Mouse (Mus musculus): ENCODE measurements around the gene Itgb7.
"Not testable (repeated sequence)": the region's sequence is repeated elsewhere in the genome, so short reads cannot be mapped to it uniquely, and the experiment has no call there.

Itgb7 gene

DNA sequence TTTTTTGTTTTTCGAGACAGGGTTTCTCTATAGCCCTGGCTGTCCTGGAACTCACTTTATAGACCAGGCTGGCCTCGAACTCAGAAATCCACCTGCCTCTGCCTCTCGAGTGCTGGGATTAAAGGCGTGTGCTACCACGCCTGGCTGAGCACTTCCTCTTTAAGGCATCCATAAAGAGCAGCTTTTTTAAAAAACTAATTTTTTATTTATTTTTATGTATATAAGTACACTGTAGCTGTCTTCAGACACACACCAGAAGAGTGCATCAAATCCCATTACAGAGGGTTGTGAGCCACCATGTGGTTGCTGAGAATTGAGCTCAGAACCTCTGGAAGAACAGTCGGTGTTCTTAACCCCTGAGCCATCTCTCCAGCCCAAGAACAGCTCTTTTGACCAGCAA, 6.1 kb downstream of the Itgb7 start:
- not testable (repeated sequence) for DNase-seq (ENCODE audit: low spot score)

DNA sequence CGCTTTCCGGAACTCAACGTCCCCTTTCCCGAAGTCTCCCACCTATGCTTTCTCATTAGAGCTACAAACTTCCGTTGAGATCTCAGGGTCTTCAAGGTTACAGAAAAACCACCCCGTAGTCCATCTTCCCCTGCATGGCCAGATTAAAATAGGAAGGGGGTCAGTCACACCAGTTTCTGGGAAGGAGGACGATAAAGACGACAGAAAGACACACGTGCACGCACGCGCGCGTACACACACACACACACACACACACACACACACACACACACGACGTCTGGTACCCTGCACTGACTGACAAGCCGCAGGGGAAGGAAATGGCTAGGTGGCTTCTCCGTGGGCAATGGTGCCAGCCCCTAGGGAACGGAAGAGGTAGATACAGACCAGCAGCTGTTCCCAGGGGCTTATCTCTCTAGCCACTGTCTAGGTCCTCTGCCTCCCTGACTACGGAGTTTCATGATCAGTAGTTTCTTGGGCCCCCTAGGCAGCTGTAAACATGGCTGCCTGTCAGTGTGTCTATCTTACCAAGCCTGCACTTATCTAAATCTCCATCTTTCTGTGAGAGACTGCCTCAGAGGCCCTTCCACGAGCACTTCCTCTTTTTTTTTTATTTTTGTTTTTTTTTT, 6.6 kb downstream of the Itgb7 start:
- DNase-seq (ENCODE audit: low spot score), result no peak

- peak; percentile 68 for DNase-seq (ENCODE audit: low spot score)
These were observed 7.4 kb downstream of the Itgb7 start for GRCm38 (mm10) chr15:102224186-102224991.

- no peak for DNase-seq (ENCODE audit: low spot score)
These were observed 9.4 kb downstream of the Itgb7 start for GRCm38 (mm10) chr15:102222386-102222785.

GRCm38 (mm10) chr15:102217325-102217724, 14.4 kb downstream of the Itgb7 start:
- DNase-seq (ENCODE audit: low spot score), result no peak

- DNase-seq (ENCODE audit: low spot score), result no peak
These were observed 15.1 kb downstream of the Itgb7 start for GRCm38 (mm10) chr15:102216459-102217228.

DNA sequence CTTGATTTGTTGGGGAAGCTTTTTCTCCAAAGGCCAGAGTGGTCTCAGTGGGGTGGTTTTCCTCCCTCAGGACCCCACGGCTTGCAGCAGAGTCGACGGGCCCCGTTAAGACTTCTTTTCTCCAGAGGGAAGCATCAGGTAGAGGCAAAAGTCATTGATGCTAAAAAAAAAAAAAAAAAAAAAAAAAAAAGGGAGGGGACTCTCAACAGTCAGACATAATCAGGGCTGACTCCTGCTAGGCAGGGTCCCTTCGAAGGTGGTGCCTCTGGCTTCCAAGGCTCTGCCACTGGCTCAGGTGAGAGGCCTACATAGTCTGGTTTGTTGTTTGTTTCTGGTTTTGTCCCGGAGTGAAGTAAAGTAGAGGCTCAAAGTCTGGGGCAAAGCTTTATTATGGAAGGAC, 16.1 kb downstream of the Itgb7 start:
- no peak for DNase-seq (ENCODE audit: low spot score)

DNA sequence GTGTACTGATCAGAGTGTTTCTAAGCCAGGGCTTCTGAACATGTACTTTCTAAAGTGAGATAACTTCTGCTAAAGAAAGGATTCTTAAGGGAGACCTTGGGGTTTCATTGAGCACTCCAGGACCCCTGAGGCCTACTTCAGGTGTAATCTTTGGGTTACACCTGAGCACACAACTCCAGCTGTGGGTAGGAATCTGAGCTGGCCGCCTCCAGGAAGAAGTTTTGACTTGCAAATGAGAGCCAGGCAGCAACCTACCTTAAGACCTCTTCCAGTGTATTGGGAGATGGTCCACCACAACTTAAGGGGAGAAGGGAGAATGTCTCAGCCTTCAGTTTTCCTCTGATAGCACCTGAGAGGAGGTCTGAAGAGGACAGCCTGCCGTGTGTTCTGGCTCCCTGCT, 17.6 kb downstream of the Itgb7 start:
- no peak for DNase-seq (ENCODE audit: low spot score)

DNA sequence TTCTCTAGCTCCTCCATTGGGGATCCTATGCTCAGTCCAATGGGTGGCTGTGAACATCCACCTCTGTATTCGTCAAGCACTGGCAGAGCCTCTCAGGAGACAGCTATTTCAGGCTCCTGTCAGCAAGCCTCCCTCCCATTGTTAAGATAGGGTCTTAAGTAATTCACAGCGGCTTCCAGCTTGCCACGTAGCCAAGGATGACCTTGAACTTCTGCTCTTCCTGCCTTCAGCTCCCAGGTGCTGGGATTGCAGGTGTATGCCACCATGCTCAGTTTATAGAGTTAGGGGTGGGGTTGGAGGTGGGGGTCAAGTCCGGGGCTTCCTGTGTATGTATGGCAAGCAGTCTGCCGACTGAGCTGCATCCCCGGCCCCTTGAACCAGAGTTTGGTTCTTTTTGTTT, 19.8 kb downstream of the Itgb7 start:
- DNase-seq (ENCODE audit: low spot score), result no peak

DNA sequence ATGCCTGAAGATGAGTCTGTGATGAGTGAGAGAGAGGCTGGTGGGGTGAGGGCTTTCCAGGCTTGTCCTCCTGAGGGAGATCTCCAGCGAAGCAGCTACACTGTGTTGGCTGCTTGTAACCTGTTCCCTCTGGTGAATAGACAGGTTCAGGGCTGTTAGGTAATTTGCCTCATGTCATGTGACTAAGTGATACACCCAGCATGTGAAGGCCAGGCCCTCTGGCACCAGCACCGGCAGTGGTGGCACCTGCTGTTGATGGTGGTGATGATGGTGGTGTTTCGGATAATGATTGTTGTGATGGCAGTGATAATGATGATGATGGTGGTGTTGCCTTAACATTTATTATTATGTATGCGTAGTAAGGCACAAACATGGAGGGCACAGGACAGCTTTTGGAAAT, 20.9 kb downstream of the Itgb7 start:
- no peak for DNase-seq (ENCODE audit: low spot score)

- DNase-seq (ENCODE audit: low spot score), result no peak
These were observed 22.6 kb downstream of the Itgb7 start for GRCm38 (mm10) chr15:102209114-102209513.

- DNase-seq (ENCODE audit: low spot score), result no peak
These were observed 23.6 kb downstream of the Itgb7 start for GRCm38 (mm10) chr15:102208092-102208561.

- DNase-seq (ENCODE audit: low spot score), result no peak
These were observed 24.4 kb downstream of the Itgb7 start for GRCm38 (mm10) chr15:102207351-102207750.

- no peak for DNase-seq (ENCODE audit: low spot score)
These were observed 26.0 kb downstream of the Itgb7 start for GRCm38 (mm10) chr15:102205779-102206178.

DNA sequence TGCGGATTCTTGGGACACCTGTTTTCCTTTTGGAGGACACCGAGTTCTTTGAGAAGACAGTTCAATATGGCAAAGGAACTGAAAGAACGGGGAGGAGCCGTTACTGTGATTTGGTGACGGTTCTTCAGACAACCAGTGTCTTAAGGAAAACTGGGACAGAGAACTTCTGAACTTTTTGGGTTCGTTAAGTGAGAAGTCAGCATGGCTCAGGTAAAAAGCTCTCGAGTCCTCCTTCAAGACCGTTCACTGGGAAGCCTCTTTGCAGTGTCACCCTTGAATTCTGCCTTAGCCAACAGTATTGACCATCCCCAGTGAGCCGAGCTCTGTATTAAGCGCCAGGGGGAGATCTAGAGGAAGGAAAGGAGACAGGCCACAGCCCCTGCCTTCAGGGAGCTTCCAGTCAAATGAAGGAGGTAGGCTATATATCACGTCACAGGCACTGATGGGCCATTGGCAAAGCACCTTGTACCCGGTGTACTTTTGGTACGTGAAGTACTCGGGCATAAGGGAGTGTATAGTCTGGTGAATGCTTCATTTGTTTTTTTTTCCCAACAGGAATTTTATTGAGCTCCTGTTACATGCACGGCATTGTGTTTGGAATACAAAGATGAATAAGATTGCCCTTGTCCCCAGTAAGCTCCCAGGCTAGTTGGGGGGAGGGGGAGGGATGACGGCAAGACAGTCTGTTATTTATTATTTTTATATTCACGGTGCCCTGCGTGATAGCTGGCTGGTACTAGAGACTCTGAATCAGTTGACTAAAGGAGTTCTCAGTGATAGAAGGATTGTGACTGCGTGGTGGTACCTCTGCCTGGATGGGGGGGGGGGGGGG, 26.9 kb downstream of the Itgb7 start, which contains the start of gene Csad:
Gene Csad (minus strand): TSS at position 51 of the 832 bp plus-strand sequence.
- DNase-seq (ENCODE audit: low spot score), result no peak

DNA sequence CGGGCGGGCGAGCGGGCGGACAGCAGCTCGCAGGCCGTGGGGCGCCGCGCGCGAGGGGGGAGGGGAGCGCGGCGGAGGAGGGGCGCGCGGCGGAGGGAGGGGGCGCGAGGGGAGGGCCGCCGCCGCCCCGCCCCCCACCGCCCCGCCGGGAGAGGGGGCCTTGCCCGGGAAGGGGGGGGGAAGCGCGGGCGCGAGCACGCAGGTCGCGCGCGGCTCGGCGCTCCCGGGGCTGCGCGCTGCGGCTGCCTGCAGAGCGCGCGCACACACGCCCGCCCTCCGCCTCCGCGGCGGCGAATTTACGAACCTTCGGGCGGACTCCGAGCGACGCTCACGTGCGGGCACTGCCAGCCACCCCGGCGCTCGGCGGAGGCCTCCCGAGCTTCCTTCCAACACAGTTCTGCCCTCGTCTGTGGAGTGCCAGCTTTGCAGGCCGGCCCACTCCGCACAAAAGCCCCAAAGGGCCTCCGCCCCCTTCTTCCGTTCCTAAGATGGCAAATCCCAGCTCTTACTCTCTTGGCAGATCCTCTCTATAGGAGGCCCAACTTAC, 27.8 kb downstream of the Itgb7 start:
- DNase-seq (ENCODE audit: low spot score), result peak; percentile 68

DNA sequence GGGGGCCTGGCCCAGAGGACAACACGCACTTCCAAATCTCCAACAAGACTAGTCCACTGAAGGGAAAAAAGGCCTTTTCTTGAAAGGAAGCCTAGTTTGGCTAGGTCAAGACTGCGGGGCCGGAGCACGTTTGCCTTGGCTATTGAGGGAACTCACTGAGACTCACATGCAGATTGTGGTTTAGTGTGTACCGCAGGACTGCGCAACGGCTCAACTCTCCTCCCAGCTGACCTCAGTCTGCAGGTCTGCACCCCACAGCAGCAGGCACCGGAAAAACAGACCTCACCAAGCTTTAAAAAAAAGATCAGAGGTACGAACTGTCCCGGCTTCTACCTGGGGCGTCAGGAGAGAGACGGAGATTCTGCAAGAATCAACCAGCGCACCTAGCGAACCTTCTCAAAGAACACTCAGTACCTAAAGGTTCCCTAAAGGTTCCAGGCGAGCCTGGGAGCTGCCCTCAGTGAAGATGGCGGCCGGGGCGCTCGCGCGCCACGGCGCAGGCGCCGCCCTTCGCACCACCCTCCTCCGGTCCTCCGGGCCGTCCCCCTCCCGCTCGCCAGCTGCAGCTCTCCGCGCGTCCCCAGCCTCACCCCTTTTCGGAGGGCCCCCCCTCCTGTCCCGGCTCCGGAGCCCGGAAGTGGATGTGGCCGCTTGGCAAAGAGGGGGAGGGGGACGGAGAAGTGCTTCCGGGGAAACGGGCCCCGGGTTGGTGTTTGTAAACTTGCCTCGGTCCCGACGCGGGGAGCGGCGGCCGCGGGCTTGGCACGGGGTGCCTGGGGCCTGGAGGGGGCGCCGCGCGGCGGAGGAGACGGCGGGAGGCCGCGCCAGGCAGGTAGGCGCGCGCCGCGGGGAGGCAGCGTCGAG, 28.5 kb downstream of the Itgb7 start, which contains the start of gene Zfp740:
Gene Zfp740 (plus strand): TSS at position 279 of the 864 bp plus-strand sequence.
- DNase-seq (ENCODE audit: low spot score), result peak; percentile 98

GRCm38 (mm10) chr15:102198841-102199240, 32.9 kb downstream of the Itgb7 start:
- DNase-seq (ENCODE audit: low spot score), result no peak

DNA sequence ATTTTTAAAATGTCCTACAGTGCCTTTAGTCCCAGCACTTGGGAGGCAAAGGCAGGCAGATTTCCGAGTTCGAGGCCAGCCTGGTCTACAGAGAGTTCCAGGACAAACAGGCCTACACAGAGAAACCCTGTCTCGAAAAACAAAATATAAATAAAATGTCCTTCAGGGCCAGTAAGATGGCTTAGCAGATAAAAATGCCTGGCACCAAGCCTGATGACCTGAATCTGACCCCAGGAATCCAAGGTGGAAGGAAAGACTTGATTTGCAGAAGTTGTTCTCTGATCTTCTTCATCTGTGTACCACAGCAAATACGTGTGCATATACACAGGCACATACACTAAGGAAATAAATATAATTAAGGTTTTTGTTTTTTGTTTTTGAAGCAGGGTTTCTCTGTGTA, 36.4 kb downstream of the Itgb7 start:
- DNase-seq (ENCODE audit: low spot score), result no peak

DNA sequence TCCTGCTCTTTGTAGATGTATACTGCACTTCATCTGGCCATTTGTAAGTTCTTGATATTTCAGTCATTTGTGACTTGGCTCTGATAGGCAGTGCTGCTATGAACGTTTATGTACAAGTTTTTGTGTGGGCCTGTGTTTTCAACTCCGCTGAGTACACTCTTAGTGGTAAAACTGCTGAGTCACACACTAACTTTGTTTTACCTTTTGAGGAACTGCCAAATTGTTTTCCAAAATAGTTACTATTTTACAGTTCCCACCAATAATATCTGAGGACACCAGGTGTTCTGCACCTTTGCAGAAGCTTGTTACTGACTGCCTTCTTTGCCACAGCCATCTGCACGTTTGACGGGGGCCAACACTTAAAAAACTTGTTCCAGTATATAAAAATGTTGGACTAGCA, 37.3 kb downstream of the Itgb7 start:
- DNase-seq (ENCODE audit: low spot score), result no peak

Data from ovary, adult 18-20 months (tissue).